Mouse (Mus musculus) embryo, embryonic 10.5 days (tissue): ENCODE data around the gene Vmn1r85.

ENCODE experiments used
- DNase-seq: peaks from one replicate; pipeline ENCODE4 v3.0.0-alpha.2; 2015; ENCODE audit warnings: low spot score

The Vmn1r85 gene

DNA sequence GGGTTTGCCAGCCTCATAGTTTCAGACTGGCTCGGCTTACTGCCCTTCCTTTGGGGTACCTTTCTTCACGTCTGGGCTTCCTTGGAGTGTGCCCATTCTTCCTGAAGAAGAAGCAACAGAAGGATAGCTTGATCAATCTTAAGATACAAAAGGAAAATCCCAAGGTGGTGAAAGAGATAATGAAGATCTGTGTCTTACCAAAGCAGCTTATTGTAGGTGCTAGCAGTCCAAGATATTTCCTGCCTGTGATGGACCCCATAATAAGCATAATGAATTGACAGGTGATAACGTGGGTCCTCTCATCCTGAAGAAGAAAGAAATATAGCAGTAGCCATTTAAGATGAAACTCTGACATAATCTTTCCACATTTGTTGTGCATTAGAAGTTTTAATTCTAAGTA lies at the start of gene Vmn1r85:
Gene Vmn1r85 (minus strand): TSS at position 101 of the 400 bp plus-strand sequence.
- no peak for DNase-seq

DNA sequence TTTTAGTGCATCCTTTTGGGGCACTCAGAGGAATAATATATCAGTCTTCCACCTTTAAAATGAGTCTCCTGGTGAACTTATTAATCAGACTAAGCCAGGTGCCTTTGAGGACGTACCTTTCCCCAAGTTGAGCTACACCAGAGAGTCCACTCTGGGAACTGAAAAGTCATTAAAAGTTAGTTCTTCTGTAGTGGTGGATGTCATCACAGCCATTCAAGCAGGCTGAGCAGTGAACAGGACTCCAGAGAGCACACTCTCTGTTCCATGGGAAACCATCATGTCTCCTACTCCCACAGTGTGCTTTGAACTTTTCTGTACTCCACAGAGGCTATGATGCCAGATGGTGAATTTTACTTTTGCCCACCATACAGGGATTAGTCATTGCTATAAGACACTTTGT lies 45.1 kb upstream of the Vmn1r85 start, which contains the start of gene Vmn1r87:
Gene Vmn1r87 (minus strand): TSS at position 101 of the 400 bp plus-strand sequence.
- DNase-seq: no peak

DNA sequence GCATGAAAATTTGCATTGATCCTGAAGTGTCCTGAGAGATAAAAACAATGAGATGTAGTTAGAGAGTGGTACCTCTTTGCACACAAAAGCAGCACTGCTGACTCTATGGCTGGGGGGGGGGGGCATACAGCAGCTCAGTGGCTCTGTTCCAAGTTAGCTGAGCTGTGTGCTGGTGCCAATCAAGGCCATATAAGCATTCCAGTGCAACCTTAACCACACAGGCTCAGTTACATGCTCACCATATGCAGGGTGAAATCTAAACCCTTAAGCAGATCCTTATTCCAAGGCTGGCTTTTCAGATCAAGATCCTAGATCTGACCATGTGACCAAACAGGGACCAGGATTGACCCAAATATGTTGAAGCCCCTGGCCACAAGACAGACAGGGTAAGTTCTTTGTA lies 42.4 kb upstream of the Vmn1r85 start:
- no peak for DNase-seq

DNA sequence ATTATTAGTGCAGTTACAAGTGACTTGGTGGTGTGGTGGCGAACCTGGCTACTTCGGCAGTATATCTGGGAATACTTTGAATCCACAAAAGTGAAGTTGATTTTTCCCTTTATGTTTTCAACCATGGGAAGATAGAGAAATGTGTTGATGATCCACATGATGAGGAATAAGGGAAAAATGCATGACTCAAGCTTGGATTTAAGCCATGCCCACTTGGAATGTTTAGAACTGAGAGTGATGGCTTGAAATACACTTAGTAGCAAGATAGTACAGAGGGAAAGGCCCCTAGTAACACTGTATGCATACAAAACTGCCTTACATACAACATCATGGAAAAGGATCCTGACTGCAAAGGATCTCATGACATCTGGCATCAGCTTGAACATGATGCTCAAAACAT lies 36.9 kb upstream of the Vmn1r85 start:
- no peak for DNase-seq

DNA sequence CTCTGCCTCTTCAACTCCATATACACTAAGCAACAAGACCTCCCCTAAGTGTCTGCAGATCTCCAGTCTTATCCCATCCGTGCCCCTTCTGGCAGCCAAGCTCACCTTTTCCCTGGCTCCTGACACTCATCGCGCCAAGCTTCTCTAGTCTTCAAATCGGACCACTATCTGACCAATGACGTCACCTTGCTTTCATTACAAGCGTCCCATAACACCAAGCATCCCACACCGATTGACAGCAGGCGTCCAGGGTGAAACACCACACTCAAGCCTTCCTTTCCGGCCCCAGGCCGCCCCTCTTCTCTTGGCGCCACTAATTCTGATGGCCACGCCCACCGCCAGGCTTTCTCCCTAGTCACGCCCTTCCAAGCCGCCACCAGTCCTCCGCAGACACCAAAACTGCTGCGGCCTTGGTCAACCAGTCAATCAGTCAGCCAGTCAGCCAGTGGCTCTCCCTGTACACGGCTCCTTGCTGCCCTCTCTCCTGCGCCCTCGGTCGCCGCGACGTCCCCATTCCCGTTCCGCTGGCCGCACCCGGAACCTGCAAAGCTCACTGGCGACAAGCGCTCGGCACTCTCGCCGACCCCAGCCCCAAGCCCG lies 28.7 kb upstream of the Vmn1r85 start:
- peak; percentile 0 for DNase-seq

DNA sequence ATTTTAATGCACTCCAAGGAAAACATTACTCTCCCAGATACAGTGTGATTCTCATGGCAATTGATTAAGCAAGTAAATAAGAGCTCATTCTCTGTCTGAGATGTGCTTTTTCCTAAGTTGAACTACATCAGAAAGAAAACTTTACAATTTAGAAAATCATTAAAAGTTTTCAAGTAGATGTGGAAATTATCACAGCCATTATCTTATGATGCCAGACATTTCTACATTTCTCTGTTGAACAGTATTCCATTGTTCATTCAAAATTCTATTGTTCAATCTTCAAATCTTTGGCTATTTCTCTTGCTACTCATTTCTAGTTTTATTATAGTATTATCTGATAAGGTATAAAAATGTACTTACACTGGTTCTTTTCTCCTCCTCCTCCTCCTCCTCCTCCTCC lies 24.8 kb upstream of the Vmn1r85 start, which contains the start of gene Vmn1r86:
Gene Vmn1r86 (minus strand): TSS at position 101 of the 400 bp plus-strand sequence.
- DNase-seq: no peak

DNA sequence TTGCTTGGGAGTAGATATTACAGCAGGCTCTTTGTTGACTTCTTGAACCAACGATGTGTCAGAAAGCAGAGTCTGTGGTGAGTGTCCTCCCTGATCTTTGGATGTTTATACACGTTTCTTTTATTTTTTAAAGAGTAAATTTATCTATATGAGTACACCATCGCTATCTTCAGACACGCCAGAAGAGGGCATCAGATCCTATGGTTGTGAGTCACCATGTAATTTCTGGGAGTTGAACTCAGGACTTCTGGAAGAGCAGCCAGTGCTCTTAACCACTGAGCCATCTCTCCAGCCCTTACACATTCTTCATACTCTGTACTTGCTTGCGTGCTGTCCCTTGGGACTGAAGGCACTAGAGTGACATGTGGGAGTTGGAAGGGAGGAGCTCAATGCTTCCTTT lies 22.7 kb downstream of the Vmn1r85 start:
- DNase-seq: no peak

DNA sequence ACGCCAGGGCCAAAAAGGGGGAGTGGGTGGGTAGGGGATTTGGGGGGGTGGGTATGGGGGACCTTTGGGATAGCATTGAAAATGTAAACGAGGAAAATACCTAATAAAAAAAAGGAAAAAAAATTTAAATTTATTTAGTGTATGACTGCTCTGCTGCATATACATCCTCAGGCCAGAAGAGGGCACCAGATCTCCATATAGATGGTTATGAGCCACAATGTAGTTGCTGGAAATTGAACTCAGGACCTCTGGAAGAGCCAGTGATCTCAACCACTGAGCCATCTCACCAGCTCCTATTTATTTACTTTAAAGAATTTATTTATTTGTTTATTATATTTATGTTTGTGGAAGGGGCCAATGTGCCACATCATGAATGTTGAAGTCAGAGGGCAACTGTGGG lies 31.6 kb downstream of the Vmn1r85 start:
- peak; percentile 36 for DNase-seq

DNA sequence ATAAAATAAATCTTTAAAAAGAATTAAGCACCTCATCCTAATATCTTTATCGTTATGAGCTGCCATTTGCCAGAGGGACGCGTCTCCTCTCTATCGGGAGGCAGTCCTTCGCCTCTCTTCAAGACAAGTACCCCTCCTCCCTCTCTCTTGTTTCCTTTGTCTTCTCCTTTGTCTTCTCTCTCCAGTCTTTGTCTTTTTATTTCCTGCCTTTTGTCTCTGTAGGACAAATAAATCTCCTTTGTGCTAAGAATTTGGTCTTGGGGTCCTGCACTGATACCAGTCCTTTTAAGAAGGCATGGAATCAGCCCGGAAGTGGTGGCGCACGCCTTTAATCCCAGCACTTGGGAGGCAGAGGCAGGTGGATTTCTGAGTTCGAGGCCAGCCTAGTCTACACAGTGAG lies 35.4 kb downstream of the Vmn1r85 start:
- DNase-seq: no peak

DNA sequence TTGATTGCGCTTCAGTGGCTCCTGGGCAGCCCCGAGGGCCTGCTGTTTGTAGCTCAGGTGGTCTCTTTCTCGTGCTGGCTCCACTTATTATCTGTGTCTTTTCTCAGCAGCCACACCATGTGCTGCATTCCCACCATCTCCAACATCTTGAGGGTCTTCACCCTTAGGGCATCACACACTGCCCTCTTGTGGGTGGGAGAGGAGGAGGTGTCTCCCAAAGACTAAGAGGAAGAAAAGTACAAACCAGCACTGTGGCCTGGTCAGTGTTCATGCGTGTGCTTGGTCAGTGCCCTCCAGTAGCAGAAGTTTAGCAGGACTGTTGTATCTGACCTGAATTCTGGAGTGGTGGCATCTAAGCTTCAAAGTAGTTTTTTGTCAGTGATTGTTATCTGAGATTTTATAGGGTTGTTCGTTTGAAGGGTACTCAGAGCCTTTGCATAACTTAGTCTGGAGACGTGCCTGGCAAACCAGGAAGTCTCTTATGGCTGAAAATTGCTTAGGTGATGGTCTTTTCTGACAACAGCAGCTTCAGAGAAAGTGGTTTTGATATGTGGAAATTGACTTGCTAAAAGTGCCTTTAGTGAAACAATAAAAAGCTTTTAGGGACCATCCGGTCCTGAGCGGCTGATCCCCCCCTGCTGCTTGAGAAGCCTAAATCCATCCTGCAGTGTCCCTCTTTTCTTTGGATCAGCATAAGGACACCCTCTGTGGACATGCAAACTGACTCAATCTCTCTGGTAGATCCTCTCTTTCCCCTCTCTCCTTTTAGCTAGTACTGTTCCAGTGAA lies 37.9 kb downstream of the Vmn1r85 start:
- no peak for DNase-seq

DNA sequence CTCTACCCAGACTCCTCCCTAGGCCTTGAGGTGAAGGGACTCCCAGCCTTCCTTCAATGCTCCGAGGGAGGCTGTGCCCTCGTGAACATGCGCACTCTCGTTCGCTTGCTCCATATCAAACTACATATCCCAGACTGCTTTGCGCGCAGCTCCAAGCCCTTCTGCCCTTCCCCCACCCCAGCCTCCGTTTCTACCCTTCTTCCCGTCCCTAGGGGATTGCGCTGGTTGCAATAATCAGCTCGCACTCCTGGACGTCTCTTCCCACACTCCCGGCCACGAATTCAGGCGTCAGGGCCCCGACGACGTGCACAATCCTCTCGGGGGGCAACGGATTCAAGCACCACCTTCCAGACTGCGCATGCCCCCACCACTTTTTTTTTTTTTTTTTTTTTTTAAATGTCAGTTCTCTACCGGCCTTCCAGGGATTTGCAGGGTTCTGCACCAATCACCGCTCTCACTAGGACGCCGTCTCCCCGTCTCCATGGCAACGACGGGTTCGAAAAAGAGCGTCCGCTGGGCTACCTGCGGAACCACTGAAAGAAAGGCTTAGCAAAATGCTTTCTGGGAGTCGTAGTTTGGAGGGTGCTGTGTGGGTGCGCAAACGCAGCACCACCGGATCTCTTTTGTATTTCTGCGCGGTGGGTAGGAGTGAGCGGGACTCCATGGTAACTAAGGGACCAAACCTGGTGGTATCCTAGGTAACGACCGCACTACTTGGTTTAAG lies 40.5 kb downstream of the Vmn1r85 start, which contains the start of gene Mzf1:
Gene Mzf1 (minus strand): TSS at position 478 of the 724 bp plus-strand sequence.
- DNase-seq: peak; percentile 99

DNA sequence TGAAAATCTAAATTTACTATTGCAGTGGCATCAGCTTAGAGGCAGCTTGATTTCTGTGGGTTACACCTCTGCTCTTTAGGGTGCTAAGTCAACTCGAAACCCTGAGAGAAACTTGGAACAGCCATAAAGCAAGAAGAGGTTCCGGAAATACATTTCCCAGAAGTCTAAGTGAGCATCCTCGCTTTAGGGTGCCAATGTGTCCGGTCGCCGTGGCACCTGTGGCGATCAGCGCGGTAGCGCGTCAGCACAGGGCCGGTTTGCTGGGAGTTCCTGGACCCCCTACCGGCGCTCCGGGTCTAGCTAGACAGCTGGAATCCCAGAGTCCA lies 41.0 kb downstream of the Vmn1r85 start:
- DNase-seq: no peak

DNA sequence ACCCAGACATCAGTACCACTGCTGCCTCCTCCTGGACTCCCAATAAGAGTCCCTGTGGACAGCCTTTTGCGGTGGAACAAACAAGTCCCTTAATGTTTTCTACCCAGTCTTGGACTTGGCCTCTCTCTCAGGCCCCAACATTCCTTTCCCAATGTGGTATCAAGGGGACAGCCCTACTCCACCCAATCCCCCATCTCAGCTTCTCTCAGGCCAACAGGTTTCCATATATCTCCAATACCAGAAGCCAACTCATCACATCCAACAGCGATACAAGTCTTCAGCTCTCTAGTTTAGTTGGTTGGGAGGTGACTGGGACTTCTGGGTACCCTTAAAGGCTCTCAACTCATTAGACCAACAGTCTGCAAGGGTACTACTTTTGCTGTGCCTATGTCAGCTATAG lies 41.5 kb downstream of the Vmn1r85 start:
- no peak for DNase-seq

DNA sequence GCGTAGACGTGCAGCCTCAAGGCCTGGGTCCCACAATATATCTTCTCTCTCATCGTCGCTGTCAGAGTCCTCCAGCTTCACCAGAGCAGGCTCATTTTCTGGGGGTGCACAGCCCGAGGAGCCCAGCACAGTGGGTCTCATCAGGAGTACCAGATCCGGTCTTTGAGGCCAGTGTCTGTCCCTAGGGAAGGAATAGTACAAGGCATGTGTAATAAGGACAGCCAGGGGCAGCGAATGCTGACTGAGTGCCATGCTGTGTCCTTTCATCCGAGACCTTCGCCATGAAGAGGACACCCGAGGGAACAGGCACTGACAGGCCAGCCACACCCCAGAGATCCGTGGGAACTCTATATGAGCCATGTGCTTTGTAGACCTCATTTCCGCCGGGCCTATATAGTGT lies 42.0 kb downstream of the Vmn1r85 start:
- no peak for DNase-seq

DNA sequence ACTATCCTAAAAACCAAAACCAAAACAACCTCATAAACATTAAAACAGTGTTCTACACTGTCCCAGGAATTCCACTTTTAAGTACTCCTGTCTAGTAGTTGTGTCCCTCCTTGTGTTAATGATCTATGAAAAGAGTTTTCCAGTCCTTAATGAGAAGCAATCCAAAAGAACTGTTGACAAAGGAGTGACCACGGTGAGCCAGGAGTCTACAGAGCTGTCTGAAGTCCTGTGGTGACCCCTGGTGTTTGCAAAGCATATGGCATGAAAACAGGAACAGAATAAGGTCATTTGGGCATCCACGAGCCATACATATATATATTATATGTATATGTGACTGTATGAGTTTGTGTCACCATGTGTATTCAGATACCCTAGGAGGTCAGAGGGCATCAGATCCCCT lies 48.9 kb downstream of the Vmn1r85 start:
- DNase-seq: peak; percentile 87

DNA sequence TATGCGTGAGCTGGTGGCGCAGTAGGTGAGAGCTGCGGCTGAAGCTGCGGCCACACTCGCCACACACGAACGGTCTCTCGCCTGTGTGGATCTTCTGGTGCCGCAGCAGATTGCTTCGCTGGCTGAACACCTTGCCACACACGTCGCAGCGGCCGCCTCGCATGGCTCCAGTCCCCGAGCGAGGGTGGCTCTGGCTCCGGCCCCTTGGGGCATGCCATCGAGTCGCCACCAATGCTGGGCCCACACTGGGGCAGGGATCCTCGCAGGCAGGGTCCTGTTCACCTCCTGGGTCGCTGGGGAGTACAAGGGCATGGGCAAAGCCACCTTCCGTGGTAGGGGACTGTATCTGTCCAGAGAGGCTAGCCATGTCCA lies 50.7 kb downstream of the Vmn1r85 start:
- no peak for DNase-seq

DNA sequence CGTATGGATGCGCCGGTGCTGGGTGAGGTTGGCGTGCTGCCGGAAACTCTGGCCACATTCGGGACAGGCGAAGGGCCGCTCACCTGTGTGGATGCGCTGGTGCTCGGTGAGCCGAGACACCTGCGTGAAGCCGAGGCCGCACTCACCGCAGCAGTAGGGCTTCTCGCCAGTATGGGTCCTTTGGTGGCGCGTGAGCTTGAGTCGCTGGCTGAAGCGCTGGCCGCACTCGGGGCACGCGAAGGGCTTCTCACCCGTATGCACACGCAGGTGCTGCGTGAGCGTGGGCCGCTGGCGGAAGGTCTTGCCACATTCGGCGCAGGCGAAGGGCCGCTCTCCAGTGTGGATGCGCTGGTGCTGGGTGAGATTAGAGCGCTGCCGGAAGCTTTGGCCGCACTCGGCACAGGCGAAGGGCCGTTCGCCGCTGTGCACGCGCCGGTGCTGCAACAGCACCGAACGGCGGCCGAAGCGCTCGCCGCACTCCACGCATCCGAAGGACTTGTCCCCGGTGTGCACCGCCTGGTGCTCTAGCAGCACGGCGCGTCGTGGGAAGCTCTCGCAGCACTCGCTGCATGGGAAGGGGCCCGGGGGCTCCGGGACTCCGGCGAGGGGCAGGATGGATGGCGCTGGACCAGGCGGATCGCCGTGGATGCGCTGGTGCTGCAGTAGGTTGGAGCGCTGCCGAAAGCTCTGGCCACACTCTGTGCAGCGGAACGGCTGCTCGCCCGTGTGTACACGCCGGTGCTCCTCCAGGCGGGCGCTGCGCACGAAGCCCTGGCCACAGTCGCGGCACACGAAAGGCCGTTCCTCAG lies 51.3 kb downstream of the Vmn1r85 start:
- DNase-seq: peak; percentile 52

DNA sequence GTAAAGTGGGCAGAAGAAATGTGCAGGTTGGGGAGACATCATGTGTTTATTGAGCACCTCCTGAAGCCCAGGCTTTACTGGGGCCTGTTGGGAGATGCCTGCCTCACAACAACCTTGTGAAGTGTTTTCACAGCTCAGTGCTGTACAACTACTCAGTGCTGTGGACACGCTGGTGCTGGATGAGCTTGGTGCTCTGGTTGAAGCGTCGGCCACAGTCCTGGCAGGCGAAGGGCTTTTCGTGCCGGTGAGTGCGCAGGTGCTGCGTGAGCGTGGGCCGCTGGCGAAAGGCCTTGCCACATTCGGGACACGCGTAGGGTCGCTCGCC lies 51.9 kb downstream of the Vmn1r85 start:
- no peak for DNase-seq

DNA sequence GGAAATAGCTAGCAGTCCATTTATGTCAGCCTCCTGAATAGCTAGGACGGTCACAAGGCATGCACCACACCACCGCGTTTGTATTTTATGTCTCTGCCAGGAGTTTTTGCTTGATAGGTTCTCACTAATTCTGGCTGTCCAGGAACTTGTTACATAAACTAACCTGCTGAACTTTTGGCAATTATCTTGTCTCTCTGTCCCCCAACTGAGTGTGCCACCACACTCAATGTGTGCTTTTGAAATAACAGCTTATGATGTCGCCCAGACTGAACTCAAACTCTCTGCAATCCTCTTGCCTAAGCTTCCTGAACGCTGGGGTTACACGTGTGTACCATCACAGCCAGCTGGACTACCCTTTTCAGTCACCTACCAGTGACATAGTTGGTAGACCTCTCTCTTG lies 52.5 kb downstream of the Vmn1r85 start:
- DNase-seq: no peak

DNA sequence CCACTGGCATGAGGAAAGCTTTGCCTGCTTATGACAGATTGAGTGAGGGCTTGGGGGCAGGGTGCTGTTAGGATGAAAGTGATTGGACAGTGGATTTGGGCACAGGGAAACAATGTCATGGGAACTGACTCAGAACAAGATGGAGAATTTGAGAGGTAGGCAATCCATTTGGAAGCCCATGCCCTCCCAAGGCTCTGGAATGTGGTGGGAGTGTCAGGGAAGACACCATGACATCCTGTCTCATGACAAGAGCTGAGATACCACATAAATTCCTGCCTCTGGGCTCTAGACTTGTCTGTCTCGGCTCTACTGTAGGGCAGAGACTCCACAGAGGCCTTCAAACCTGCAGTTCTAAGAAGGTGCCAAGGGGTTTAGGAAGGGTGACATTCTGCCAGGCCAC lies 53.7 kb downstream of the Vmn1r85 start:
- DNase-seq: no peak

DNA sequence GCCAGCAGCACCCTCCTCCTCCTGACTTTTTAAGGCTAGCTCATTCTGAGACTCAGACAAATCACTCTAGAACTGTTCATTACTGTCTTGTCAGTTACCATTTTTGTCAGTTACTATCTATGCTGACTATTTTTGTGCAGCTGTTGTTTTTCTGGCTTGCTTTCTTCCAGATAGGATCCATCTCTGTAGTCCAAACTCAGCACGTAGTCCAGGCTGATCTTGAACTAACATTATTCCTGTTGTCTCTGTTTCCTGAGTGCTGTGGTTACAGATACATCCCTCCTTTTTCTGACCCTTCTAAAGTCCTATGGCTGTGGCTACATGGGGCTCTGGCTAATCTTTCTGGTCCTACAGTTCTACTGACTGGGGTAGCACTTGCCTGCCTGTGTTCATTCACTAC lies 55.8 kb downstream of the Vmn1r85 start:
- no peak for DNase-seq

DNA sequence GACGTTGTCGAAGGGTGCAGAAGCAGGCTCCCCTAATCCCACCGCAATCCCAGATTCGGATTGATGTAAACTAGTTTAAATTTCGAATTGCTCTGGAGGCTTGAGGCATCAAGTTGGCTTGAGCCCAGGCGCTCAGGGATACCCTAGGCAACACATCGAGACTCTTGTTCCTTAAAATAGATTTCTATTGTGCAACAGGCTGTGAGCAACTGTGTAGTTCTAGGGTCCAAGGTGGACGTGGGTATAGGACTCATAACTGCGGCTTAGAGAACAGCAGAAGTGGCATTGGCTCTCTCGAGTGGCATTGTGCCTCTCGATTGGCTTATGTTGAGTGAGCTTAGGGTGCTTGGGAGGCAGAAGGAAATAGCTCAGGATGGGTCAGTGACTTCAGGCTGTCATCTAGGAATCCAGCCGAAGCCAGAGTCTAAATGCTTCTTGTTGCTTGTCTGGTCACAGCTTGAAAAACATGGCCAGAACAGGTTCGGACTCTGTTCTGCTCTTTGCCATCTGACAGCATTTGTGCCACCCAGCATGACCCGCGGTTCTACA lies 56.3 kb downstream of the Vmn1r85 start:
- no peak for DNase-seq
